Mouse (Mus musculus) embryonic facial prominence, embryonic 12.5 days (tissue): Measurements from ENCODE around the gene Ethe1. TPM values are rescaled to one million over a fixed set of nuclear protein-coding genes. Genes with fewer than 3 reads are reported as not detected.
A peak's percentile ranks its signal among the peaks of the same experiment; 100 is the strongest.

Source experiments
- ATAC-seq: fragments of 200-750 bp; cut with Nextera tagmentation; 2 replicates; pipeline ENCODE4 v1.8.0; 2017; ENCODE audit not compliant: insufficient number of reproducible peaks, insufficient read depth, low FRiP score, low TSS enrichment
- H3K27ac ChIP-seq: fragments of 300-500 bp; sonication (generic); 2 replicates; pipeline ENCODE4 v1.5.1; 2016; ENCODE audit warnings: mild to moderate bottlenecking
- H3K27me3 ChIP-seq: fragments of 300-500 bp; sonication (generic); 2 replicates; pipeline ENCODE4 v1.6.1; 2016; ENCODE audit warnings: mild to moderate bottlenecking, moderate library complexity
- H3K36me3 ChIP-seq: fragments of 300-500 bp; sonication (generic); 2 replicates; pipeline ENCODE4 v1.6.1; 2016; ENCODE audit warnings: mild to moderate bottlenecking
- H3K4me1 ChIP-seq: fragments of 300-500 bp; sonication (generic); 2 replicates; pipeline ENCODE4 v1.6.1; 2016
- H3K4me2 ChIP-seq: fragments of 300-500 bp; sonication (generic); replicated peaks from 2 replicates; pipeline ENCODE4 v1.6.1; 2016; ENCODE audit warnings: mild to moderate bottlenecking, moderate library complexity
- H3K4me3 ChIP-seq: fragments of 300-500 bp; sonication (generic); 2 replicates; pipeline ENCODE4 v1.5.1; 2016; ENCODE audit warnings: mild to moderate bottlenecking
- H3K9ac ChIP-seq: fragments of 300-500 bp; sonication (generic); 2 replicates; pipeline ENCODE4 v1.6.1; 2016; ENCODE audit warnings: mild to moderate bottlenecking, moderate library complexity
- H3K9me3 ChIP-seq: fragments of 300-500 bp; sonication (generic); 2 replicates; pipeline ENCODE4 v1.6.1; 2016; ENCODE audit warnings: mild to moderate bottlenecking, moderate library complexity
- WGBS: fragments of 180-500 bp; shearing (Covaris S2); methylation state at CpG from one replicate; pipeline ENCODE4 v1.1.7; 2016; 5-methylcytosine and 5-hydroxymethylcytosine counted together
- polyA plus RNA-seq: library from polyadenylated mRNA; unstranded; fragments of >200 nt; fragmentation: Nextera tagmentation; extraction: Ambion mirVana; gene quantifications from 2 replicates; pipeline ENCODE4 v1.2.1, GENCODE M21; 2016

The Ethe1 gene
- polyA plus RNA-seq, 1 experiment from 2014 or later, result 23.7 TPM

- no peak overlapping the region for H3K27ac ChIP-seq
- peaks cover 29% of the 10 kb centered on the region for H3K27me3 ChIP-seq
- H3K4me3 ChIP-seq, result no peak overlapping the region
- no peaks in the 10 kb centered on the region for H3K4me1 ChIP-seq
- ATAC-seq, result no peak
- 87% methylated on average over 6 of the region's 6 CpGs for WGBS
- no peak overlapping the region for H3K4me2 ChIP-seq
- 0 out of 2 replicates have a peak, but pooled peaks cover 4% of the 10 kb centered on the region for H3K9me3 ChIP-seq
- no peaks in the 10 kb centered on the region for H3K36me3 ChIP-seq
- no peak overlapping the region for H3K9ac ChIP-seq
These were observed 2.5 kb upstream of the Ethe1 start for GRCm38 (mm10) chr7:24584876-24585275.

- no peaks in the 10 kb centered on the region for H3K36me3 ChIP-seq
These were observed 1.3 kb upstream of the Ethe1 start for GRCm38 (mm10) chr7:24585995-24586394.

GRCm38 (mm10) chr7:24586828-24587227 is 515 bp upstream of the Ethe1 start:
- H3K27me3 ChIP-seq, result peaks cover 29% of the 10 kb centered on the region
- H3K4me3 ChIP-seq, result peak overlapping the region; percentile 52
- H3K4me1 ChIP-seq, result no peaks in the 10 kb centered on the region
- peak overlapping the region; percentile 70 for H3K4me2 ChIP-seq
- no peak overlapping the region for H3K27ac ChIP-seq
- peak; percentile 61 for ATAC-seq
- 6% methylated on average over 8 of the region's 8 CpGs for WGBS
- H3K9ac ChIP-seq, result peak overlapping the region; percentile 60; the same call in 1 of the 2 replicates
- H3K9me3 ChIP-seq, result 0 out of 2 replicates have a peak, but pooled peaks cover 4% of the 10 kb centered on the region
- H3K36me3 ChIP-seq, result no peaks in the 10 kb centered on the region

More at GRCm38 (mm10) chr7:24585995-24586394, 1.3 kb upstream of the Ethe1 start:
- H3K27ac ChIP-seq, result no peak overlapping the region
- H3K4me2 ChIP-seq, result no peak overlapping the region; the same call in 1 of the 2 replicates
- H3K9me3 ChIP-seq, result 0 out of 2 replicates have a peak, but pooled peaks cover 4% of the 10 kb centered on the region
- H3K27me3 ChIP-seq, result peaks cover 29% of the 10 kb centered on the region
- 0 out of 2 replicates have a peak overlapping the region, but pooled peaks have one; percentile 1 for H3K4me3 ChIP-seq
- peak overlapping the region; percentile 24; the same call in 1 of the 2 replicates for H3K9ac ChIP-seq
- no peaks in the 10 kb centered on the region for H3K4me1 ChIP-seq
- ATAC-seq, result 0 out of 2 replicates have a peak, but pooled peaks have one; percentile 23
- 35% methylated on average over 16 of the region's 16 CpGs for WGBS

- no peak overlapping the region for H3K27ac ChIP-seq
- no peak overlapping the region for H3K4me3 ChIP-seq
- no peak overlapping the region for H3K9ac ChIP-seq
- ATAC-seq, result no peak
- no peaks in the 10 kb centered on the region for H3K36me3 ChIP-seq
- H3K4me1 ChIP-seq, result no peaks in the 10 kb centered on the region
- H3K9me3 ChIP-seq, result 0 out of 2 replicates have a peak, but pooled peaks cover 4% of the 10 kb centered on the region
- H3K27me3 ChIP-seq, result peaks cover 29% of the 10 kb centered on the region
- WGBS, result 85% methylated on average over 13 of the region's 13 CpGs
- no peak overlapping the region for H3K4me2 ChIP-seq
These were observed 993 bp downstream of the Ethe1 start for GRCm38 (mm10) chr7:24588336-24588735.

GRCm38 (mm10) chr7:24591735-24592134 is 4.4 kb downstream of the Ethe1 start:
- H3K9ac ChIP-seq, result no peak overlapping the region
- WGBS, result 75% methylated on average over 5 of the region's 5 CpGs
- H3K4me1 ChIP-seq, result peaks cover 7% of the 10 kb centered on the region
- peaks cover 14% of the 10 kb centered on the region for H3K27me3 ChIP-seq
- 0 out of 2 replicates have a peak, but pooled peaks cover 3% of the 10 kb centered on the region for H3K36me3 ChIP-seq
- no peaks in the 10 kb centered on the region for H3K9me3 ChIP-seq
- H3K4me2 ChIP-seq, result no peak overlapping the region
- no peak overlapping the region for H3K27ac ChIP-seq
- ATAC-seq, result no peak
- H3K4me3 ChIP-seq, result no peak overlapping the region

GRCm38 (mm10) chr7:24592163-24592562 is 4.8 kb downstream of the Ethe1 start:
- Histone ChIP-seq H3K9me3 (no peaks in the 10 kb centered on the region), H3K36me3 (0 out of 2 replicates have a peak, but pooled peaks cover 3% of the 10 kb centered on the region), H3K4me2 (no peak overlapping the region), H3K9ac (no peak overlapping the region), H3K27me3 (peaks cover 10% of the 10 kb centered on the region), H3K27ac (no peak overlapping the region), H3K4me1 (peaks cover 7% of the 10 kb centered on the region), H3K4me3 (no peak overlapping the region)
- WGBS, result 64% methylated on average over 4 of the region's 4 CpGs
- no peak for ATAC-seq

- Histone ChIP-seq H3K9ac (no peak overlapping the region), H3K27me3 (peaks cover 10% of the 10 kb centered on the region), H3K4me3 (no peak overlapping the region), H3K9me3 (no peaks in the 10 kb centered on the region), H3K36me3 (0 out of 2 replicates have a peak, but pooled peaks cover 3% of the 10 kb centered on the region), H3K27ac (no peak overlapping the region), H3K4me2 (no peak overlapping the region), H3K4me1 (peaks cover 7% of the 10 kb centered on the region)
- no peak for ATAC-seq
- WGBS, result 82% methylated on average over 6 of the region's 6 CpGs
These were observed 5.4 kb downstream of the Ethe1 start for GRCm38 (mm10) chr7:24592781-24593180.

GRCm38 (mm10) chr7:24593621-24594308 is 6.4 kb downstream of the Ethe1 start:
- Histone ChIP-seq H3K4me3 (peak overlapping the region; percentile 63), H3K4me1 (peaks cover 7% of the 10 kb centered on the region), H3K9me3 (no peaks in the 10 kb centered on the region), H3K36me3 (0 out of 2 replicates have a peak, but pooled peaks cover 3% of the 10 kb centered on the region), H3K9ac (peak overlapping the region; percentile 78), H3K4me2 (peak overlapping the region; percentile 75), H3K27ac (no peak overlapping the region), H3K27me3 (peaks cover 10% of the 10 kb centered on the region)
- peak; percentile 86 for ATAC-seq
- 2% methylated on average over 39 of the region's 39 CpGs for WGBS

GRCm38 (mm10) chr7:24594309-24594803 is 7.0 kb downstream of the Ethe1 start:
- H3K4me1 ChIP-seq, result peaks cover 7% of the 10 kb centered on the region
- H3K27me3 ChIP-seq, result peaks cover 10% of the 10 kb centered on the region
- H3K4me2 ChIP-seq, result peak overlapping the region; percentile 75
- WGBS, result 2% methylated on average over 13 of the region's 13 CpGs
- H3K36me3 ChIP-seq, result 0 out of 2 replicates have a peak, but pooled peaks cover 3% of the 10 kb centered on the region
- ATAC-seq, result 0 out of 2 replicates have a peak, but pooled peaks have one; percentile 4
- H3K9ac ChIP-seq, result peak overlapping the region; percentile 78
- peak overlapping the region; percentile 63 for H3K4me3 ChIP-seq
- H3K9me3 ChIP-seq, result no peaks in the 10 kb centered on the region
- H3K27ac ChIP-seq, result no peak overlapping the region

- peaks cover 10% of the 10 kb centered on the region for H3K27me3 ChIP-seq
- 66% methylated on average over 2 of the region's 2 CpGs for WGBS
- no peaks in the 10 kb centered on the region for H3K9me3 ChIP-seq
- no peak overlapping the region for H3K4me3 ChIP-seq
- ATAC-seq, result no peak
- no peak overlapping the region for H3K9ac ChIP-seq
- H3K4me1 ChIP-seq, result peaks cover 7% of the 10 kb centered on the region
- 0 out of 2 replicates have a peak, but pooled peaks cover 3% of the 10 kb centered on the region for H3K36me3 ChIP-seq
- no peak overlapping the region for H3K4me2 ChIP-seq
- no peak overlapping the region for H3K27ac ChIP-seq
These were observed 8.1 kb downstream of the Ethe1 start for GRCm38 (mm10) chr7:24595464-24595863.

- Histone ChIP-seq H3K4me2 (no peak overlapping the region), H3K36me3 (0 out of 2 replicates have a peak, but pooled peaks cover 3% of the 10 kb centered on the region), H3K4me3 (no peak overlapping the region), H3K9ac (no peak overlapping the region), H3K27me3 (peaks cover 10% of the 10 kb centered on the region), H3K4me1 (peaks cover 7% of the 10 kb centered on the region), H3K27ac (no peak overlapping the region), H3K9me3 (no peaks in the 10 kb centered on the region)
- WGBS, result 67% methylated on average over 4 of the region's 4 CpGs
- ATAC-seq, result no peak
These were observed 10.8 kb downstream of the Ethe1 start for GRCm38 (mm10) chr7:24598121-24598520.
